Mouse (Mus musculus): ENCODE measurements around the gene Hmgb1.

The Hmgb1 gene

DNA sequence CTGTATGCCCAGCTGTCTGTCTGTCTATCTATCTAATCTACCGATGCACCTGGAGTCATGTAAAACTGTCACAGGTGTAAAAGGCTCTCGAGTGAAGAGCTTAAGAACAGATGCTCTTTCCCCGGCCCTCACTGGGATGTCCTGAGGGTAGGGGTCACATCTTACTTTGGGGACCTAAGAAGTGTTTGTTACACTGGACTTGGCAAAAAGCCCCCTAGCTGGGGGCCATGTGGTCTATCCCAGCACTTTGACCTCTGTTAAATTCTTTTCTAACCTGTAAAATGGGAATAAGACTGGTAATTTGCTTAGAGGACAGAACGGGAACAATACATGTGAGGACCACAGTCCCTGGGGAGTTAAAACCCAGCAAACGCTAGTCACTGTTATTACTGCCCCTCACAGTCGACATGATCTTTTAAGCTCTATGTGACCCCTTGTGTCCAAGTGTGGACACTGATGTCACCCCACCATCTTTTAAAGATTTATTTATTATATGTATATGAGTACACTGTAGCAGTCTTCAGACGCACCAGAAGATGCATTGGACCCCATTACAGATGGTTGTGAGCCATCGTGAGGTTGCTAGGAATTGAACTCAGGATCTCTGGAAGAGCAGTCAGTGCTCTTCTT, 80.1 kb downstream of the Hmgb1 start:
- no peak for DNase-seq (ENCODE audit: low spot score)

DNA sequence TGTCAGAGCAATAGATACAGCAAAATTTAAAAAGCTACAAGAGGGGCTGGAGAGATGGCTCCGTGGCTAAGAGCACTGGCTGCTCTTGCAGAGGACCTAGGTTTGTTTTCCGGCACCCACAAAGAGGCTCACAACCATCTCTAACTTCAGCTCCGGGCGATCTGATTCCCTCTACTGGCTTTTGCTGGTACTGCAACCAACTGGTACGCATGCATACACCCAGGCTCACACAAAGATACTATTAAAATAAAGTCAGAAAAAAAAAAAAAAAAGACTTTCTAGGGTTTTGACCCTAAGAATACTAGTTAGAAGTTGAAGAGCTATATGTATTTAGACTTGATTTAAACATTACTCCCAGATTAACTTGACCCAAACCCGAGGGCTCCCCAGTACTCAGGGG, 82.4 kb downstream of the Hmgb1 start:
- no peak for DNase-seq (ENCODE audit: low spot score)

DNA sequence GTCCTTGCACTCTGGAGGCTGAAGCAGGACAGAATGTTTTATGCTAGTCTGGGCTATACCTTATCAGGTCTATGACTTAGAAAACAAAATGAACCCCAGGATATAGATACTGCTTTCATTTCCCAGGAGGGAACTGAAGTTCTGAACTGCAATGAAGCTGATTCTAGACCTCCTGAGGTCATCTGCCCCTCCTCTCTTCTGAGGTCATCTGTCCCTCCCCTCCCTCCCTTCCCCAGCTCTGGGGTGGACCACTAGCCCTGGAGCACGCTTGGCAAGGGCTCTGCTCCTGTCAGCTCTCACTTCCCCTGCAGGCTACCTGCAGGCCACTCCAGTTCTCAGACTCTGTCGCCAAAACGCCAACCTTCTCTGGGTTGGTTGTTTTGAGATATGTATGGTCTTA, 84.2 kb downstream of the Hmgb1 start:
- no peak for DNase-seq (ENCODE audit: low spot score)

DNA sequence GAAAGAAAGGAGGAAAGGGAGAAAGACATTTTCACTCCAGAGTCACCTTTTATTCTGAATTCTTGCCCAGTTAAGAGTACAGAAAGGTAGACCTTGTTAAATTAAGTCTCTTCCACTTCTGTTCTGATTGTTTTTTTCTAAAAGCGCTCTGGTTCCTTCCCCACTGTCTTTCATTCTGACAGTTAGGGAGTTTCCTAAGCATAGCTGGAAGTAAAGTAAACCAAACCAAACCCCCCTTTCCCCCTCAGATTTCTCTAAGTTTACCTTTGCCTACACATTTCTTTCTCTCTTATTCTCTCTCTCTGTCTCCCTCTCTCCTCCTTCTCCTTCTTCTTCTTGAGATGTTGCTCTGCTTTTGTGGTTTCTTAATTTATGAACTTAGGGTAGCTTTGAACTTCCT, 85.3 kb downstream of the Hmgb1 start:
- DNase-seq (ENCODE audit: low spot score): no peak

DNA sequence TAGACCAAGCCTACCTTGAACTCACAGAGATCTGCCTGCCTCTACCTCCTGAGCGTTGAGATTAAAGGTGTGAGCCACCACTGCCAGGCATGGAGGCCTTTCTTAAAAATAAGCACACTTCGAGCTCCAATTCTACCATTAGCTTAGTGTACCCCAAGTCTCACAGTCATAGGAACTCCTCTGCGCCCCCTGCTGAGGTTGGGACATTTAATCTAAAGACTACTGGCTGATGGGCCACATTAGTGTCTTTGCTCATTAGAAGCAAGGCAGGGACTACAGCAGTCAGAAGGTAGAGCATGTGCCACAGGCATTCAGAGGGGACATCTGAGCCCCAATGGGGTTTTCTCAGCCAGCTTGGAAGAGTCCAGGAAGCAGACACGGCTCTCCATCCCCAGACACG, 86.4 kb downstream of the Hmgb1 start:
- no peak for DNase-seq (ENCODE audit: low spot score)

- no peak for DNase-seq (ENCODE audit: low spot score)
These were observed 88.0 kb downstream of the Hmgb1 start for GRCm38 (mm10) chr5:149096284-149096683.

DNA sequence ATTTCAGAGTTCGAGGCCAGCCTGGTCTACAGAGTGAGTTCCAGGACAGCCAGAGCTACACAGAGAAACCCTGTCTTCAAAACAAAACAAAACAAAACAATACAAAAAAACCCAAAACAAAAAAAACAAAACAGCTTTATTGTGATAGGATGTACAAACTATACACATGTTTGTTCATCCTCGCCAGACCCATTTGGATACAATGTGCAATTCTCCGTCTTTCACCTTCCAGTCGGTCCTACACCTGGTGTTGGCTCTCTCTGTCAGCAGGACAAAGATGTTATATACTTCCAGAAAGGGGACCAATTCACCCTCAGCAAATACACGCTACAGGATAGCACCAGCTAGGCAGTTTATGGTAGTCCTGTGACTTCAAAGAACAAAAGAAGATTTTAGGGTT, 91.4 kb downstream of the Hmgb1 start:
- DNase-seq (ENCODE audit: low spot score): no peak

- DNase-seq (ENCODE audit: low spot score): no peak
These were observed 91.8 kb downstream of the Hmgb1 start for GRCm38 (mm10) chr5:149092526-149092925.

DNA sequence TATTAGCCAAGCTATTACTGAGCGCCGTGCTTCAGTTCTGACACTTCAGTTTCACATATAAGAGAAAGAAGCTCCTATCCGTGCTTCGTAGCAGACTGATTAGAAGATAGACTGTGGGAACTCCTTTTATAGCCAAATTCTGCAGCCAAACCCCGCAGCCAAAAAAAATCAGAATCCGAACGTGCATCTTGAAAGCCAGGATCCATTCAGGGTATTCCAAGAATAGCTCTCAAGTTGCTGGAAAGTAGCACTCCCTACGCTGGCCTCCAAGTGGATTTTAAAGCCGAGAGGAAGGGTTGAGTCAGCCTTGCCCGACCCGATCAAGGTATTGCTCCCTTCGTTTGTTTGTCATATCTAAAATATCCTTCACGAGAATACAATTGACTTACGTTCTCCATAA, 93.0 kb downstream of the Hmgb1 start:
- DNase-seq (ENCODE audit: low spot score): no peak

DNA sequence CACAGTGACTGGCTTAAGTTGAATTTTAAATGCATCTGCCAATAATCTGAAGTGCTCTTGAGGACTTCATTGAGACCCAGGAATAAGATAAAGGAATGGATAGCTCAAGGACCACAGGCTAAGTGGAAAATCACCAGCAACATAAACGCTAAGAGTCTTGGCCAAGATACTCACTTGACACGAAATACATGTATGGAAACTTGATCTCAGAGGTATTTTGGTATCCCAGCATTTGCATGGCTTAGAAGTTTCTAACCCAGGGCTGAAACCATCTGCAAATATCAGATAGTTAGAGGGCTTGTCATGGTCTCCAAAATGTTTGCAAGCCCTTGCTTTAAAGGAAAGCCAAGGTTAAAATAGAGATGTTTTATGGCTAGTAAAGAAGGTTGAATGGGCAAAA, 94.4 kb downstream of the Hmgb1 start:
- DNase-seq (ENCODE audit: low spot score): no peak

- no peak for DNase-seq (ENCODE audit: low spot score)
These were observed 94.8 kb downstream of the Hmgb1 start for GRCm38 (mm10) chr5:149089456-149089855.

- DNase-seq (ENCODE audit: low spot score): no peak
These were observed 95.4 kb downstream of the Hmgb1 start for GRCm38 (mm10) chr5:149088891-149089290.

DNA sequence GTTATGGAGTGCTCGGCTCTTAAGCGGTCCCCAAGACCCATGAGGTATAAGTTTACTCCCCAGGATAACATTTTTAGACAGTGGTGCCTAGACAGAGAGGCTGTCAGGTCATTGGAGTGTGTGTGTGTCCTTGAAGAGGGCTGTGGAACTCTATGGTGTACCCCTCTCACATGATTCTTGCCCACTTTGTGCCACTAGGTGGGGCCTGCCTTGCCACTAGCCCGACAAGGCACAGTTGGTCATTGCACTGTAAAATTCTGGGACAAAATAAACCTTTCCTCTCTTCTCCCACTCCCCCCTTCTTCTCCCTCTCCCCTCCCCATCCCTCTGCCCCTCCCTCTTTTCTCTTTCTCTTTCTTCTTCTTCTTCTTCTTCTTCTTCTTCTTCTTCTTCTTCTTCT, 96.1 kb downstream of the Hmgb1 start:
- DNase-seq (ENCODE audit: low spot score): no peak

GRCm38 (mm10) chr5:149086382-149087244, 97.7 kb downstream of the Hmgb1 start:
- DNase-seq (ENCODE audit: low spot score): no peak

- DNase-seq (ENCODE audit: low spot score): no peak
These were observed 103.8 kb downstream of the Hmgb1 start for GRCm38 (mm10) chr5:149080466-149080865.

GRCm38 (mm10) chr5:149079758-149080150, 104.5 kb downstream of the Hmgb1 start:
- DNase-seq (ENCODE audit: low spot score): no peak

GRCm38 (mm10) chr5:149079018-149079757, 105.1 kb downstream of the Hmgb1 start:
- no peak for DNase-seq (ENCODE audit: low spot score)

DNA sequence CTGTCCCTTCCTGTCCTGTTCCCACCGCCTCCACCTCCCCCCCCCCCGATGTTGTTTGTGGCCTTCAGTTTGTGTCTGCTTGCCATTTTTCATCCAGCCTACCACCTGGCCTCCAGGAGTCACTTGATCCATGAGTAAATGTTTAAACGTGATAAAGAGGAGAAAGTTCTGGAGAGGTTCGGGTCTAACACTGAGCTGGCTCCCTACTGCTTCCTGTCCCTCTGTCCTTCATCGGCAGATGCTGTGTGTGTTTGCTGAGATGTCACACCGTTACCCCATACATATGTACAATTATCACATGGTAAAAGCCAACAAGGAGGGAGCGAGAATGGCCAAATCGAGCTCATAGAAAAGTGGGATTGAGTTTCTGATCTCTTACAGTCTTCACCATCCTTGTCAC, 107.2 kb downstream of the Hmgb1 start:
- no peak for DNase-seq (ENCODE audit: low spot score)

GRCm38 (mm10) chr5:149071546-149071945, 112.7 kb downstream of the Hmgb1 start:
- no peak for DNase-seq (ENCODE audit: low spot score)

DNA sequence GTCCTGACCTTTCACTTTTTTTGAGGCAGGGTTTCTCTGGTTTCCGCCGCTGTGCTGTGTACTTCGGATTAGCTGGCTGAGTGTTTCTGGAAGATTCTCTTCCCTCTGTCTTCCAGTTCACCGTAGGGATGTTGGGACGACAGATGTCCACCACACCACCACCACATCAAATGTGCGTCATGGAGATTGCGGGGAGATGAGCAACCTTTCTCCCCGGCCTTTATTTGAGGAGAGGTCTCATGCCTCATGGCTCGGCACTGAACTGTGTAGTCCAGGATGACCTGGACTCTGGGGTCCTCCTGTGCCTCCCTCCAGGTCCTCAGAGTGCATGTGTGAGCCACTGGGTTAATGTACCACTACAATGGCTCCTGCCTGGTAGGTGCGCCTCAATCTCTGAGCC, 115.5 kb downstream of the Hmgb1 start:
- DNase-seq (ENCODE audit: low spot score): no peak

DNA sequence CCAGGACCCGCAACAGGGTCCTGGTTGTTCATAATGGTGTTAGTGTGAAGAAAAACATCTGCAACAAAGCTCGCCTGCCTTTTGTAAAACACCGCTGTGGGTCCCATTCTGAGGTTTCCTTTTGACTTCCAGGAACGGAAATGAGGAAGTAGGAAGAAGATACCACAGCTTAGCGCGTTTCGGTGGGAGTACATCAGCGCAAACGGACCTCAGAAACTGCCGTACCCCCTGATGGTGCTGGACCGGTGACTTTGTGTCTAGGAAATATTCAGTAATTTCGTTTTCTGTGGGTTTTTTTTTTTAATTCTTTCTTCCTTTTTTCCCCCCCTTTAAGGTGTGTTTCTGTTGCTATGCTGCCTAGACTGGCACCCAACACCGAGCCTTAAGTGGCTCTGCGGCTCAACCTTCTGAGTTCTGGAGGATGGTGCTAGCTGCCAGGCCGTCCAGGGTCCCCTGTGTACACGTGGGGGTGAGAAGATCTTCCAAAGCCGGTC, 116.0 kb downstream of the Hmgb1 start:
- no peak for DNase-seq (ENCODE audit: low spot score)

DNA sequence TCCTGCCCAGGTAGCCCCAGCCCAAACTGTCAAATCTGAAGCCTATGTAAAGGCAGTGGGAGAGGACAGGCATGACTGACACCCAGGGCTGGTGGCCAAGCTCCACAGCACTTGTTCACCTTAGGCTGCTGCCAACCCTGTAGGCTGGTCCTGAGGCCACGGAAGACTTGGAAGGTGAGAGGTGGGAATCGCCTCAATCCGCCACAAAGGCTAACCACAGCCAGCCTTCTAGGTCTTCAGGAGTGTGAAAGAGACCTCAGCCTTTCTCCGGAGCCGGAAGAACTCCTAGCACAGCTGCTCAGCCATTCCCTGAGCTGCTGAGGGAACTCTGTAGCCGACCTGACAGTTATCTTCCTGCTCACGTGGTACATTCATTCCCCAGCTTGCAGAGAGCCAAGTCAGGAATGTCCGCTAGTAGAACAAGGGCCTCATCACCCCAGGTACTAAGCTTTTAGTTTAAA, 116.8 kb downstream of the Hmgb1 start:
- DNase-seq (ENCODE audit: low spot score): no peak

DNA sequence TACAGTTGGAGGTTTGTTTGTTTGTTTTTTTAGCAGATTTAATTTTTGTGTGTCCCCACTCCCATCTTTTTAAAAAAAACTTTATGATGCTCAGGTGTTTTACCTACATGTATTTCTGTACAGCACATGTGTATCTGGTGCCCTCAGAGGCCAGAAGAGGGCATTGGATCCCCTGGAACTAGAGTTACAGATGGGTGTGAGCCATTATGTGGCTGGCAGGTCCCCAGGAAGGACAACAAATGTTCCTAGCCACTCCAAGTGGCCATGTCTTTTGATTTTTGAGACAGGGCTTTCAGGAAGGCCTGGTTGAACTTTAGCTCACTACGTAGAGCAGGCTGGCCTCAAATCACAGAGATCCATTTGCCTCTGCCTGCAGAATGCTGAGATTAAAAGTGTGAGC, 121.5 kb downstream of the Hmgb1 start:
- no peak for DNase-seq (ENCODE audit: low spot score)
